Mouse (Mus musculus) urinary bladder, postnatal 25 days (tissue): ENCODE results near the gene Otub1.

Experiments used
- DNase-seq: peaks from one replicate; pipeline ENCODE4 v3.0.0; 2022; ENCODE audit warnings: low spot score

Otub1 gene

DNA sequence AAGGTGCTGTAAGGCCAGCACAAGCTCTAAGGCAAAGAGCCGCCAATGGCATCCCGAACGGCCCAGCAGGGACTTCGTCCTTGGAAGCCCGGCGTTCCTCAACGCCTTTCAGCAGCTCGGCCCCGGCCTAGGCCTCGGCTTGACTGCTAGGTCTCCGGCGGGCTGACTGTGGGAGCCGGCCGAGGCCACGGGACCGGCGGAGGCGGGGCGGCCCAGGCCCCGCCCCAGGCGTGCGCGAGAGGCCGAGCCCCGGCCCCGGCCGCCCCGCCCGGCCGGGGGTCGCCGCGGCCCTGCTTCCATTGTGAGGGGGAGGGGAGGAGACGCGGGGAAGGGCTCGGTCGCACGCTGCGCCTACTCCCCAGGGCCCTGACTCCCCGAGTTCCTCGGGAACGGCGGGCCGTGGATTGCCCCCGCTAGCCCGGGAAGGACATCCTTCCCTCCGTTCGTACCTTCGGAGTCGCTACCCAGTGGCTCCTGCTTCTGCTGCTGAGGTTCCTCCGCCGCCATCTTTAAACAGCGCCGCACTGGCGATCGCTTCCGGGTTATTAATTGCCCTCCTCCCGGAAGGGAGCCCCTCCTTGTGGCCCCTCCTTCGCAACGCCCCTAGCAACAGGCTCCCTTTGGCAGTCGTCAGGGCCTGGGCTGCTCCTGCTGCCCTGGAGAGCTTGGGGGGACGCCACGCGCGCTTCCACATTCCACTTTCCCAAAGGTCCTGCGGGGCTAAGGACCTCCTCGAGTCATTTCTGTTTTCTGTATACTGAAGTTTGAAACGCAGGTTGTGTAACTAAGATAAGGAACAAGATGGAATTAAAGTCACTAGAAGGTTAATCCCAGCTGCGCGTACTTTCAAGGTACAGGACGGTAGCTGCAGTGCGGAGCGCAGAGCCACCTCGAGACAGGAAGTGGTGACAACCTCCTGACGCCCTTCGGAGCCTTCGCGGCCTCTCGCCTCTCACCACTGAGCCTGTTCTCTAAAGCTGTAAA lies at the start of gene Otub1:
Otub1 (minus strand) TSS at position 564 of the 984 bp plus-strand sequence.
- DNase-seq: peak; percentile 91

DNA sequence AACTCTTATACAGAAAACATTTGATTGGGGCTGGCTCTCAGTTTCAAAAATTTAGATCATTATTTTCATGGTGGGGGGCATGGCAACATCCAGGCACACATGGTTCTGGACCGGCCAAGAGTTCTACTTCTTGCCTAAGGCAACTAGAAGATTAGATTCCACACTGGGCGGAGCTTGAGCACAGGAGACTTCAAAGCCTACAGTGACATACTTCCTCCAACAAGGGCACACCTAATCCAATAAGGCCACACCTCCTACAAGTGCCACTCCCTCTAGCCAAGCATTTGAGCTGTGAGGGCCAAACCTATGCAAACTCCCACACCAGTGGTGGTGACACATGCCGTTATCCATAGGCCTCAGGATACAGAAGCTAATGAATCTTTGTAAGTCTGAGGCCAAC lies 39.9 kb upstream of the Otub1 start:
- DNase-seq: no peak

DNA sequence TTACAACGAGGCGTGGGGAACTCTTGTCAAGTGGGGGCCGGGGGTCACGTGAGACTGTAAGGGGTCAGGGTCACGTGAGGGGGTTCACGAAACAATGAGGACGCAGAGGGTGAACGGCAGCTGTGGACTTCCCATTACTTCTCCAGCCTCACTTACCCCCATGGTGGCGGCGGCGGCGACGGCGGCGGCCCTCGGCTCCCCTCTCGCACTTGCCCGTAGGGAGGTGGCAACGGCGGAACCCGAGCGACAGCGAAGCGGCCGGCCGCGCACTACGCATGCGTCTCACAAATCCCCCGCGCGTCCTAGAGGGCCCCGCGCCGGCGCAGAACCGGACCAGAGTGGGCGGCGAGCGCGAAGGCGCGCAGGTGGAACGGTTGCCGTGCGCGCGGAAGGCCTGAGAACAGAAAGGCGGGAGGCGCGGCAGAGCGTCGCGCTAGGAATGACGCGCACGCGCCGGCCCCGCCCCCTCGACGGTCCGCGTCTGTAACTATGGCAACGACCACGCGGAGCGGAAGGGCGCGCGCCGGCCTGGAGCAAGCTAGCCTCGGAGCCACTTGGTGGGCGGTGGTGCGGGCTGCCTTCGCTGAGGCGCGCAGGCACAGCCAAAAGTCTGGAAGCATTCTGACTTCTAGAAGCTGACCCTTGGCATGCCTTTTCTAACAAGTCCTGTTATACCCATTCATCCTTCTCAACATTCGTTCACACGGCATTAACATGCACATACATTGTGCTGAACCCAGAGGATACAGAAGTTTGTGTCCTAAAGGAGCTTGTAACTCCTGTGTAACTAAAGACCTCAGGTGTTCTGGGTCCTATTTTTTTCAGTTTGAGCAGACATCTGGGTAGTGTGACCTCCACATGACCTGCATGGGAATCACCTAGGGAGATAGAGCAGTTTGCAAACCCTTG lies 34.9 kb upstream of the Otub1 start, which contains the start of gene Naa40:
Naa40 (minus strand) TSS at position 402 of the 909 bp plus-strand sequence.
- DNase-seq: peak; percentile 93

DNA sequence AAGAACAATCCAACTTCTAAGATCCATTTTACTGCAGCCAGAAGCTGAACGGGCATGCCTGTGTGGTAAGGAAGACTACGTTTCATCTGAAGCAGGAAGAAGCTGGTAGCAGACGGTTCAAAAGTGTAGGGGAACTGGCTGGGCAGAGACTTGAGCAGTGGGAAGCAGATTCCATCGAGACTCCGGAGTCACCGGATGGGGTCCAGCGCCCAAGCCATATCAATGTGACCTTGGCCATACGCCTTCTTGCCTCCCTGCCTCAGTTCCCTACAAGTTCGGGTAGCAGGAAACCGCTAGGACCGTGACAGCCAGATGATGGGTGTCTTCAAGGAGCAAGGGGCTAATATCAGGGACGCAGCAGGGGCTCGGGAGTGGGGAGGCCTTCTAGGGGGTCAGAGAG lies 34.2 kb upstream of the Otub1 start:
- DNase-seq: no peak

DNA sequence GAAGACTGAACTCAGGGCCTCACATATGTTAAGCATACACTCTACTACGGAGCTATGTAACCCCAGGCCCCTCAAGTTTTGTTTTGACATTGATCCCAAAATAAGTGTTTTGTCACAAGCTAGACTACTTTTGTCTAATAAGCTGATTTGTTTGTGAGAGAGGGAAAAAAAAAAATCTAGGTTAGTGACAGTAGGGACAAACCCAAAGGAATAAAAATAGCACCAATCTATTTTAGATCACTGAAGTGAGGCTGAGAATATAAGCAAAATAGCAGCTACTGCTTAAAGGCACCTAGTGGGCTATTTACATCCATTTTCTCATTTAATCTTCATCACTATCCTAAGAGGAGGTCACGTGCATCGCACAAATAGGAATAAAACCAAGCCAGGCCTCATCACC lies 33.5 kb upstream of the Otub1 start:
- DNase-seq: no peak

DNA sequence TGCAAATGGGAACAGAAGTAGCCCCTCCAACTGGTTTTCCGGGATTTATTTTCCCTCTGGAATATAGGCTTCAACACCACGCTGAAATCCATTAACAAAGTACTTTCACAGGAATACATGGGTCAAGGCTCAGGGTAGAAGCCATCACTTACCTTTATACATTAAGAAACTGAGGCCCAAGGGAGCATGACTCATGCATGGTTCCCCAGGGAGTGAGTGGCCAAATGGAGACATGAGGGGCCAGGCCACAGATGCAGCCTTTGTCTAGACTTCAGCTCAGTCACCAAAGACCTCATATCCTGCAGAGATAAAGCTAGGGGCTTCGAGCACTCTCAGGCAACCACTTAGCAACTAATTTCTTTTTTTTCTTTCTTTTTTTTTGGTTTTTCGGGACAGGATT lies 30.6 kb upstream of the Otub1 start:
- DNase-seq: no peak

DNA sequence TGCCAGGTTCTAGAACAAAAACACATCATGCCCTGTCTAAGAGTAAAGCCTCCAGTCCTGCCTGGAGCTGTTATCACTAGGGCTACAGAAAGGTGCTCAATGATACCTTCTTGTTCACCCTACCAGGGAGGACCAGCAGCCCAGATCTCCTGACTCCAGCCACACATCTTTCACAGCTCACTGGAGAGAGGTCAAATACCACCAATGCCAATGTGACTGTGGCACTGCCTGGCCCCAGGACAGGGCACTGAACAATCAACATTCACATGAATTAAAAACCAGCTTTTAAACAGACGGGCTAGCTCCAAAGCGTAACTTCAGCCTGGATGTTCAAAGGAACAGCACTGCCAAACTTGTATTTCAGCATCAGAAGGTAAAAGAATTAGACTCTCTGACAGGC lies 29.9 kb upstream of the Otub1 start:
- no peak for DNase-seq

DNA sequence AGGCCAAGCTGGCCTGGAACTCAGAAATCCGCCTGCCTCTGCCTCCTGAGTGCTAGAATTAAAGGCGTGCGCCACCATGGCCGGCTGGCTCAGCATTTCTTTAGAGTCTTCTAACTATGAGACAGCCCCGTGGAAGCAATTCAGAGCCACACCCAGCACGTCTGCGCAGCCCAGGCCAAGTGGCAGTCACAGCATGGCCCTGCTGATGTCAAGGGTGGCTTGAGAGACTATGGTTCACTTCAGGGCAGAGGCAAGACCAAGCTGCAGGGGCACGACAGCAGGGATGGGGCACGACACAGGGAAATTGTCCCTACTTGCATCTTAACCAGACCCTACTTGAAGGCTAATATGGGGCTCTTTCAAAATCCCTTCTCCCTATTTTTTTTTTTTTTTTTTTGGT lies 29.3 kb upstream of the Otub1 start:
- DNase-seq: no peak

DNA sequence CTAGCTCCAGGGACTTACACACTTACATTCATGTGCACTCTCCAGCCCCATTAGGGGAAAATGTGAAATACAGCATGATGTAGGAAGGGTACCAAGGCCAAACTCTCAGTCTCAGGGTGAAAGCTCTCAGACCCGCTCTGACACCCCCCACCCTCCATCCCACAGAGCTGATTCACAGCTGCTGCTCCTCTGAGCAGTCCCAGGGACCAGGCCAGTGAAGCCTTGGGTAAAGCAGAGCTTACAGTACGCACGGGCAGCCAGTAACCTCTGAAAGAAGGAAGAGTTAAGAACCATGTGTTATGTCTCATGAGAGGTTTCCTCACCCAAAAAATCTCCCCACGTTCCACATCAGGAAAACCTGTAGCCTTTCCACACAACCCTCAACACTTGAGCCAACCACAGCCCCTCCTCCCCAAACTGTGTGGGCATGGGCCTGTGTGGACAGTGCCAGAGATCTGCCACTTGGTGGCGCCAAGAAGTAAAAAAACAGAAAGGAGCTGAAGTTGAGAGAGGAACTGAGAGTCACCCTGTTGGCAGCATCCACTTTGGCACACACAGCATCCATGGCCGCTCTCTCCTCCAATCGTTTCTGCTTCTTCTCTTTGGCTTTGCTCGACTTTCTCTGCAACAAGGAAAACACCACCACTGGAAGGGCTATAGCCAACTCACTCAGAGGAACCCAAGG lies 28.6 kb upstream of the Otub1 start:
- peak; percentile 63 for DNase-seq

DNA sequence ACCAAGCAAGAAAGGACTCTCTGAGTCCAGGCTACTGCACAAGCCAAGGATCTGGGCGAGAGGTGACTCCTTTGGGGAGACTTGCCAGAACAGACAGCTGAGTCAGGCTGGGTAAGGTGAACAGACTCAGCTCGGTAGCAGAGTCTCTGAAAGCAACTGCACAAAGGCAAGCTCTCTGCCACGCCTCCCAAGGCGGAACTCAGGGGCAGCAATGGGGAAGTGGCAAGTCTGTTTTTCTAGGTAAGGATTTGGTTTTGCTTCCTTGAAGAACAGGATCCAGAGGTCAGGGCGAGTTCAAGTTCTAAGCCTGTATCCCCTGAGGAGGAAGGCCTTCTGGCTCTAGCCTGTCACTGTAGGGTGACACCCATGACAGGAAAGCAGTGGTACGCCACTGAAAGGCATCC lies 20.4 kb upstream of the Otub1 start:
- no peak for DNase-seq

DNA sequence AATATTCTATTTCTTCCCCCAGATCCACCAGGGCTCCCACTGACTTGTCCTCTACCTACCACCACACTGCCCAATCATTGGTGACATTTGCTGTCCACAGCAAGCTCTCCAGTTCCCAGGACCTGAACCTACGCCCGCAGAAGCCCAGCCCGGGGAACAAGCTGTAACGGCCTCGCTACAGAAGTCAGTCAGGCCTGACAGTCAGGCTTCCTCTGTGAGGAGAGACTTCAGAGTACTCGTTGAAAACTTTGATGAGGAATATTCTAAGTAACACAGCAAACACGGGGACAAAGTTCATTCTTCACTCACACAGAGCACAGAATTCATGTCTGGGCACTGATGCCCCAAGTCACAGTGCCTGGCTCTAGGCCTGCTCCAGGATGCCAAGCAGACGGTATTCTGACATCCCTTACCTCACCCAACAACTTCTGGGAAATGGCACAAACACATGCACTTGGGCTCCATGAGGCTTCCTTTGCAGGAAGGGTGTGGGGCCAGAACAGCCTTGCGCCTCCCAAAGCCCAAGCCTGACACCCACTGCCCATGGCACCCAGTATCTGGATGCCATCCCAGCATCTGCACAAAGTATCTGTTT lies 19.1 kb upstream of the Otub1 start:
- no peak for DNase-seq

DNA sequence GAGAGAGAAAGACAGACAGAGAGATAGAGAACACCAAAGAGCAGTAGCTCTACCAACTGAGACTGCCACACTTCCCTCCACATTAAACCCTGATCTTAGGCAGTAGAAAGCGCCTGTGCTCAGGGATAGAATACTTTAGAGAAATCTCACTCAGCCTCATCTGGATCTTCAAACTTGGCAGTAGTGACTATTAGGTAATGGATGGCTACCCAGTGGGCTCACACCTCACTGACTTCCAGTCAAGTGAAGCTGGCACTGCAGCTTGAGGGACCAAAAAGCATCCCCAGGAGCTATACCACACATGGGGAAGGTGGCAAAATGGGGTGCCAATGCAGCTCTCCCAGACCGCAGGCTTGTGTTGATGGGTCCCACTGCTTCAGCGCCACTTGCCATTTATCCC lies 18.1 kb upstream of the Otub1 start:
- DNase-seq: no peak

DNA sequence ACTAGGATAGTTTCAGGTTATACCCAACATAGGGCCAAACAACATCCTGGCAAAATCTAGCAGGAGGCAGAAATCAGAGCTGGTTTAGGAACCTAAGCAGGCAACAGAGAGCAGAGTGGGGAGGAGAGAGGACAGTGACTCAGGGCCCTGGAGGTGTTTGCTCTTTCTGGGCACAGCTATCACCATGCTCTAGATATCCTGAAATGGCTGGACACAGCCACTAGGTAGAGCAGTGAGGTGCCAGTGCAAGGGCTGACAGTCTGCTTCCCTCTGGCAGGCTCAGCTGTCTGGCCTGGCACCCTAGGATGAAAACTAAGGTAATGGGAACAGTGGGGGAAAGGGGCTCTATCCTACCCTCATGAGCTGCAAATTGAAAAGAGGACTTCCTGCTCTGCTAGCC lies 17.4 kb upstream of the Otub1 start:
- no peak for DNase-seq

DNA sequence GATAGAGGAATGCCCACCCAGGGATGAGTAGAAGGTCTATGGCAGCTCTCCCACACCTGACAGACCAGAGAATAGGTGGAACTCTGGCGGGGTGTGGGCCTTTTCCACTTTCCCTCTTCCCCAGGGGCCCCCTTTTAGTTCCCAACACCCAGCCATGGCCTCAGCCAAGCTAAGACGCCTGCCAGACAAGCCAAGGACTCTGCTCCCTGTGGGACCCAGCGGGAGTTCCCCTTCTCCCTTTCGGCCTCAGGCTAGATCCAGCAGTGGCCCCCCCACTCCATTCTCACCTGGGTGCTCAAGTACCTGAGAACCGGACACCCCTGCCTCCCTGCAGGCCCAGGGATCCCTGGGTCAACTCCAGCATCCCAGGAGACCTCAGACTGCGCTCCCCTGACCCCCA lies 16.1 kb upstream of the Otub1 start:
- DNase-seq: no peak

DNA sequence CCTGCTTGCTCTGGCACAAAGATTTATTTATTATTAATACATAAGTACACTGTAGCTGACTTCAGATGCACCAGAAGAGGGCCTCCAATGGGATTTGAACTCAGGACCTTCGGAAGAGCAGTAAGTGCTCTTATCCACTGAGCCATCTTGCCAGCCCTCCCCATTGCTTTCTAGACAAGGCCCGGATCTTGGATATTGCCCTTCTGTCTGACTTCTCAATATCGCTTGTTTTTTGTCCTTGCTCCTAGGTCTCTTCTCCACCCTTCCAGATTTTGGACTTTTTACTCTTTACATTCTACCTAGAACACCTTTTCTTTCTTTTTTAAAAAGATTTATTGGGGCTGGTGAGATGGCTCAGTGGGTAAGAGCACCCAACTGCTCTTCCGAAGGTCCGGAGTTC lies 12.6 kb upstream of the Otub1 start:
- no peak for DNase-seq

DNA sequence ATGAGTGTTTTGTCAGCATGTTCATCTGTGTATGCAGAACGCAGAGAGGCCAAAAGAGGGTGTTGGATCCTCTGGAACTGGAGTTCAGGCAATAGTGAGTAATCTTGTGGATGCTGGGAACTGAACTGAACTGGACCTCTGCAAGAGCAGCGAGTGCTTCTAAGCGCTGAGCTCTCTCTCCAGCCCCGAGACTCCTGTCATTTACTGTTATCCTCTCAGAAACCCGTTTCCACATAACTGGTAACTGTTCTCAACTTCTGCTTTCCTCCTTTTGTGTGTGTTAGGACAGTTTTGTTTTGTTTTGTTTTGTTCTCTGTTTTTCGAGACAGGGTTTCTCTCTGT lies 11.8 kb upstream of the Otub1 start:
- DNase-seq: no peak

DNA sequence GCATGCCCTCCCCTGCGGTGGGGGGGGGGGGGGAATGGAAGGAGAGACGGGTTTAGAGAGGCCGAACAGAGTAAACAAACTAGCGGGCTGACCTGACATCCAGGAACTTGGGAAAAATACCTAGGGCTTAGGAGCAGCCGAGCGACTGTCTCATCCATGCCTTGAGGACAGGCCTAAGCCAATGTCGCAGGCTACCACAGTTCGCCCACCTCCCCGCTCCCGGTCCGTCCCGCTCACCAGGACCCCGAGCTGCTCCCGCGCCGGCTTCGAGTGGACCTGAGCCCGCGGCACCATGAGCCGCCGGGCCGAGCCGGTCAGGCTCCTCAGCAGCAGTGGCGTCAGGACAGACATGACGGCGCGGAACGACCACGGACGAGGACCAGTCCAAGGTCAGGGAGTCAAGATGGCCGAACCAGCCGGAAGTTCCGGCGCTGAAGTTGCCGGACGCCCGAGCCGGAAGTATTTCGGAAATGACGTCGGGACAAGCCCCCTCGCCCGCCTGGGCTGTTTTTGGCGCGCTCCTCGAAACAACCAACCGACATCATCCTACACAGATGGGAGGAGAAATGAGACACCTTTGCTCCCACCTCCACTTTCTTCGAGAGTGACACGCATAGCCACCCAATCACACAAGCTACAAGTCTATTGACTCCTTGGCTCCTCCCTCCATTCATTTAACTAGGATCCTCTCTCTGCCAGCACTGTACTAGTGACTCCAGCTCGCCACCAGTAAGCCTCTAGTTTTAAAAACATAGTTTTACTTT lies 11.2 kb upstream of the Otub1 start, which contains the start of gene Cox8a:
Cox8a (minus strand) TSS at position 455 of the 764 bp plus-strand sequence.
- peak; percentile 85 for DNase-seq

DNA sequence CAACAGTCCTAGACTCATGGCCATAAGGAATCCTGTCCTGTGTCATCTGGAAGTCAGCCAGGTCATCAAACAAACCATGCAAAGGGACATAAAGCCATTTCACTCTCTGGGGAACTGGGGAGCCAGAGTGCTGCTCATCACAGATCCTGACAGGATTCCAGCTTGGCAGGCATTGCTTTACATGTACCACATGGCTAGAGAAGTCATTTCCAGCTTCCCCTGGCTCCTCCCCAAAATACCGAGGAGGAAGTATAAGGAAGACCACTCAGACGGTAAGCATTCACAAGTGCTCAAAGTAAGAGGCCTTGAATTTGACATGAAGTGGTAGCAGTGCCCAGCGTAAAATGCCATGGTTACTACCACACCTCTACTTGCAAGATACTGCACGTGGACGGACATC lies 8.4 kb upstream of the Otub1 start:
- no peak for DNase-seq

DNA sequence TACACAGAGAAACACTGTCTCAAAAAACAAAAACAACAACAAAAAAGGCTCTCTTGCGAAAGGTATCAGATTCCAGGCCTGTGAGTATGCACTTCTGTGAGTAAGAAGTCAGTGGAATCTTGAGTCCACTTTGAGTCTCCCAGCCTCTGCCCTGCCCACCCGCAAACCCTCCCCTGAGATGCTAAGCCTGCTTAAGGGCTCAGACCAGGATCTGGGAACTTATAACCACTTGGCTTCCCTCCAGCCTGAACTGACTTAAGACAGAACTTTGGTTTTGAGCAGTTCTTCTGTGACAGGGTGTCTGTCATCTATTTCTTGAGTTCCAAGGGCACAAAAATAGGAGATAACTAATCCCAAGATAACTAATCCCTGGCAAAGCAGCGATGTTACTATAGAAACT lies 6.9 kb upstream of the Otub1 start:
- no peak for DNase-seq

DNA sequence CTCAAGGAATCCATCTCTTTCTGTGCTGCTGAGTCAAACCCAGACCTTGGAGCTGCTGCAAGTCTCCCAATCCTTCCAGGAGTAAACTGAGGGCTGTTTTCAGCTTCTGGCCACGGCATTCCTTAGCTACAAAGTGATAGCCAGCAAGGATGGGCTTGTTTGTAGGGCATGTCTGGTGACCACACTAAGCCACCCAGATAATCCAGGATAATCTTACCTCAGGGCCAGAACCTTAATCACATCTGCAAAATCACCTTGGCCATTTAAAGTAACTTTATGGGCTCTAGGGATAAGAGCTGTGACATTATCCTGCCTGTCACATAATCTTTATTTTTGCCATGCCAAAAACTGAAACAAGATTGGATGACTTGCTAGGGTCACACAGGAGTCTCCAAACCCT lies 6.1 kb upstream of the Otub1 start:
- DNase-seq: no peak
